Mouse (Mus musculus): ENCODE data around the gene Gm49601. TPM values are rescaled to one million over a fixed set of nuclear protein-coding genes. Genes with fewer than 3 reads are reported as not detected.

Gene Gm49601
- total and polyA plus RNA-seq, 2 experiments from 2014 or later = 4.9 to 33.4 TPM

- 74% methylated on average over 8 of the region's 8 CpGs for WGBS
- Histone ChIP-seq H3K9me3 (ENCODE audit: low read length) (no peaks in the 10 kb centered on the region), H3K27ac (ENCODE audit: low read depth, low read length) (no peak overlapping the region), H3K4me3 (ENCODE audit: low read depth, low read length) (no peak overlapping the region), H3K4me2 (ENCODE audit: low read depth) (no peak overlapping the region), H3K4me1 (ENCODE audit: insufficient read depth) (no peaks in the 10 kb centered on the region), H3K27me3 (ENCODE audit: insufficient read depth, low read length) (no peaks in the 10 kb centered on the region), H3K9ac (no peak overlapping the region), H3K36me3 (ENCODE audit: insufficient read depth) (no peaks in the 10 kb centered on the region)
- no peak for ATAC-seq
- DNase-seq = no peak
- TF ChIP-seq CTCF (IDR thresholded peaks at IDR 0.05; ENCODE audit: low read depth) = no peak
Observed at GRCm38 (mm10) chr16:18574196-18574595, 52.0 kb downstream of the Gm49601 start.

Other genes starting within 250 kb of the Gm49601 start
- 9.7 and 11.5 TPM in 2 replicates for gene Txnrd2, start 200.0 kb downstream of the Gm49601 start, total RNA-seq (2014; rRNA removed)
- gene Txnrd2, start 200.0 kb downstream of the Gm49601 start, polyA plus RNA-seq (2015; fragmentation: Nextera tagmentation; extraction: Ambion mirVana) = 28.0 and 34.4 TPM in 2 replicates
- gene Comt, start 199.6 kb downstream of the Gm49601 start, total RNA-seq (2014; rRNA removed) = 65.6 and 68.4 TPM in 2 replicates
- 79.9 and 105 TPM in 2 replicates for gene Comt, start 199.6 kb downstream of the Gm49601 start, polyA plus RNA-seq (2015; fragmentation: Nextera tagmentation; extraction: Ambion mirVana)
- gene Gnb1l, start 127.7 kb downstream of the Gm49601 start, total RNA-seq (2014; rRNA removed) = 12.3 and 13.0 TPM in 2 replicates
- gene Gnb1l, start 127.7 kb downstream of the Gm49601 start, polyA plus RNA-seq (2015; fragmentation: Nextera tagmentation; extraction: Ambion mirVana) = 16.9 and 20.7 TPM in 2 replicates
- 3.8 and 7.7 TPM in 2 replicates for gene Rtl10, start 127.5 kb downstream of the Gm49601 start, total RNA-seq (2014; rRNA removed)
- gene Rtl10, start 127.5 kb downstream of the Gm49601 start, polyA plus RNA-seq (2015; fragmentation: Nextera tagmentation; extraction: Ambion mirVana) = 2.5 and 2.9 TPM in 2 replicates
- 0.71 and 1.2 TPM in 2 replicates for gene Tbx1, start 35.8 kb downstream of the Gm49601 start, total RNA-seq (2014; rRNA removed)
- 0.70 and 0.90 TPM in 2 replicates for gene Tbx1, start 35.8 kb downstream of the Gm49601 start, polyA plus RNA-seq (2015; fragmentation: Nextera tagmentation; extraction: Ambion mirVana)
- gene Gp1bb, start 4.0 kb downstream of the Gm49601 start, total RNA-seq (2014; rRNA removed) = 34.1 and 34.2 TPM in 2 replicates
- 9.4 and 11.4 TPM in 2 replicates for gene Gp1bb, start 4.0 kb downstream of the Gm49601 start, polyA plus RNA-seq (2015; fragmentation: Nextera tagmentation; extraction: Ambion mirVana)
- gene Sept5, start 3.5 kb upstream of the Gm49601 start, total RNA-seq (2014; rRNA removed) = 372 and 373 TPM in 2 replicates
- gene Sept5, start 3.5 kb upstream of the Gm49601 start, polyA plus RNA-seq (2015; fragmentation: Nextera tagmentation; extraction: Ambion mirVana) = 265 and 267 TPM in 2 replicates
- gene Cldn5, start 150.4 kb upstream of the Gm49601 start, total RNA-seq (2014; rRNA removed) = 153 and 182 TPM in 2 replicates
- gene Cldn5, start 150.4 kb upstream of the Gm49601 start, polyA plus RNA-seq (2015; fragmentation: Nextera tagmentation; extraction: Ambion mirVana) = 126 and 137 TPM in 2 replicates
- gene Ufd1, start 185.4 kb upstream of the Gm49601 start, total RNA-seq (2014; rRNA removed) = 70.3 and 73.9 TPM in 2 replicates
- 124 and 134 TPM in 2 replicates for gene Ufd1, start 185.4 kb upstream of the Gm49601 start, polyA plus RNA-seq (2015; fragmentation: Nextera tagmentation; extraction: Ambion mirVana)
- 7.0 and 11.7 TPM in 2 replicates for gene Cdc45, start 185.6 kb upstream of the Gm49601 start, total RNA-seq (2014; rRNA removed)
- gene Cdc45, start 185.6 kb upstream of the Gm49601 start, polyA plus RNA-seq (2015; fragmentation: Nextera tagmentation; extraction: Ambion mirVana) = 5.5 and 6.4 TPM in 2 replicates
- gene 2510002D24Rik, start 210.2 kb upstream of the Gm49601 start, total RNA-seq (2014; rRNA removed) = 21.2 and 25.6 TPM in 2 replicates
- 16.9 and 44.1 TPM in 2 replicates for gene 2510002D24Rik, start 210.2 kb upstream of the Gm49601 start, polyA plus RNA-seq (2015; fragmentation: Nextera tagmentation; extraction: Ambion mirVana)
- gene Gm28539, start 210.2 kb upstream of the Gm49601 start, total RNA-seq (2014; rRNA removed) = not detected in 2 replicates
- gene Gm28539, start 210.2 kb upstream of the Gm49601 start, polyA plus RNA-seq (2015; fragmentation: Nextera tagmentation; extraction: Ambion mirVana) = not detected in 2 replicates

Data from forebrain, postnatal 0 days (tissue).